Mouse (Mus musculus): ENCODE results near the gene Itih1.

The Itih1 gene

GRCm38 (mm10) chr14:30906001-30906400, 37.1 kb downstream of the Itih1 start:
- DNase-seq (ENCODE audit: extremely low read depth, low read depth): no peak

DNA sequence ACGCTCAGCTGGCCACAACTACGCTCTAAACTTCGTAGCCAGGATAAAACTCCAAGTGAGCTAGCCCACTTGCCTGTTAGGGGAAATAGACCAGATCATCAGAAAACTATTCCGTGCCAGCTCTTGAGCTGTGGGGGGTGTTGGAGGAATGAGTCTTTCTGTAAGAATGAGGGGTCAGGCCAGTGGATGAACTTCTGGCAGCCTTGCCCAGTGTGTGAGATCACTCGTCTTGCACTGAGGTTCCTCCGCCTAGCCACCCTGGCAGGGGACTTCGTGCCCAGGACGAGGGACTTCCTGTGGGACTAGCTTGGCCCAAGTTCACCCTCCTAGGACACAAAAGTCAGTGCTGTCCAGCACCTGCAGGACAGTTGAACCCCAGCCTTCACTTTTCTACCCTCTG, 38.8 kb downstream of the Itih1 start:
- DNase-seq (ENCODE audit: extremely low read depth, low read depth): no peak

- no peak for DNase-seq (ENCODE audit: extremely low read depth, low read depth)
These were observed 40.1 kb downstream of the Itih1 start for GRCm38 (mm10) chr14:30903036-30903435.

GRCm38 (mm10) chr14:30902628-30903027, 40.5 kb downstream of the Itih1 start:
- no peak for DNase-seq (ENCODE audit: extremely low read depth, low read depth)

GRCm38 (mm10) chr14:30899972-30900371, 43.1 kb downstream of the Itih1 start:
- no peak for DNase-seq (ENCODE audit: extremely low read depth, low read depth)

DNA sequence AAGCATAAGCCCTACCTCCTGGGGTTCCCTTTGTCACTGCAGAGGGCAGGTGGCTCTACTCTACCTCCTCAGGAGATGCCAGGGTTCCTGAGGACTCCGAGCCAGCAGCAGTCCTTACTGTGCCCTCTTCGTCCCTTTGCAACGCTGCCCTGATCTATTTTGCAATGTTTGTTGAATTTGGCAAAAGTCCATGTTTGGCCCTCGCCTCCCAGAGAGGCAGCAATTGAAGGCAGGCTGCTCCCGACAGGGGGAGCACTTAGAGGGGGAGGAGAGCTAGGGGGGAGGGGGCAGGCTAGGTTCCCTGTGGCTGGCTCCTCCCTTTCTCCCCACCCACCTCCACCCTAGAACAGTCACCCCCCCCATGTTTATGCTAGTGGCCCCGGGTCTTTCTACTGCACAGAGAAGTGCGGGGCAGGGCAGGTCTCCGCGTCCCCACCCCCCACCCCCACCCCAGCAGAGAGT, 54.8 kb downstream of the Itih1 start:
- no peak for DNase-seq (ENCODE audit: extremely low read depth, low read depth)

- no peak for DNase-seq (ENCODE audit: extremely low read depth, low read depth)
These were observed 56.9 kb downstream of the Itih1 start, which contains the start of gene Itih4 for GRCm38 (mm10) chr14:30886204-30886603. TSS of gene Itih4 (plus strand) at chr14:30886476.

DNA sequence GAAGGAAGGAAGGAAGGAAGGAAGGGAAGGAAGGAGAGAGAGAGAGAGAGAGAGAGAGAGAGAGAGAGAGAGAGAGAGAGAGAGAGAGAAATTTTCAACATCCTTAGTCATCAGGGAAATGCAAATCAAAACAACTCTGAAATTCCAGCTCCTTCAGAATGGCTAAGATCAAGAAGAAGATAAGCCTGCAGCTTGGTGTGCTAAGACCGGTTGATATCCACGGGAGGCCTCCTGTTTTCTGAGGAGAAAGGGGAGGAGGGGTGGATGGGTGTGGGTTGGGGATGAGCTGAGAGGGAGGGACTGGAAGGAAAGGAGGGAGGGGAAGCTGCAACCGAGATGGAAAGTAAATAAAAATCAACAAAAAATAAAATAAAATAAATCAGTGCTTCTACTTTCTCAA, 57.8 kb downstream of the Itih1 start:
- DNase-seq (ENCODE audit: extremely low read depth, low read depth): no peak

GRCm38 (mm10) chr14:30881718-30882108, 61.4 kb downstream of the Itih1 start:
- no peak for DNase-seq (ENCODE audit: extremely low read depth, low read depth)

DNA sequence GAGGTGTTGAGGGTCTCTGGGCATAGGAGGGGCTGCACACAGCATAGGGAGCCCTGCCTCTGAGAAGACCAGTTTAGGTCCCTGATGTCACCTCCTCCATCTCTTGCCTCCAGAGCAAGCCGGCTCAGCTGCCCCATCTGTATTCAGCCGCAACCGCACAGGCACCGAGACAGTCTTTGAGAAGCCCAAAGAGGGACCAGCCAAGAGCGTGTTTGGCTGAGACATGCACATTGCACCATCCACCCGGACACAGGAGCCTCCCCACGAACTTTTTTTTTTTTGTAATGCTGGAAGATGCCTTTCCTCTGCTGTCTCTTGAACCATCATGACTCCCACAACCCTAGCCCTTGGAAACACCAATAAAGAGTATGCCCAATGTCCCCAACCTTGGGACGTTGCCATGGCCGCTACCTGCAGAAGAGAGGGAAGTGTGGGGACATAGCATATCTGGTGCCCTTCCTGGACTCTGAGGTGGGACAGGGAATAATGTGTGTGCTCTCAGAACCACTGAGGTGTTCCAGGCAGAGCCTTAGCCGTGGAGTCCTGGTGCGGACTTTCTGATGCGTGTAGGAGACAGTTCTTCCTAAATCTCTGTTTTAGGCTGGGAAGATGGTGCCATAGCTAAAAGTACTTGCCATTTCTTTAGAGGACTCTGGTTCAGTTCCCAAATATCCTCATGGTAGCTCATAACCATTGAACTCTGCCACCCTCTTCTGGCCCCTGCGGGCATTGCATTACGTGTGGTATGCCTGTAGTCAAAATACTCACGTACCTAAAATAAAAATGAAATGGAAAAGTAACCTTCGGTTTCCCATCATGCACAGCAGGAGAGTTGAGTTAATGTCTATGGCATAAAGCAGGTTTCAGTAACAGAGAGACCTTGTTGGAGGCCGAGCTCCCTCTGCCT, 62.0 kb downstream of the Itih1 start:
- DNase-seq (ENCODE audit: extremely low read depth, low read depth): peak; percentile 29

DNA sequence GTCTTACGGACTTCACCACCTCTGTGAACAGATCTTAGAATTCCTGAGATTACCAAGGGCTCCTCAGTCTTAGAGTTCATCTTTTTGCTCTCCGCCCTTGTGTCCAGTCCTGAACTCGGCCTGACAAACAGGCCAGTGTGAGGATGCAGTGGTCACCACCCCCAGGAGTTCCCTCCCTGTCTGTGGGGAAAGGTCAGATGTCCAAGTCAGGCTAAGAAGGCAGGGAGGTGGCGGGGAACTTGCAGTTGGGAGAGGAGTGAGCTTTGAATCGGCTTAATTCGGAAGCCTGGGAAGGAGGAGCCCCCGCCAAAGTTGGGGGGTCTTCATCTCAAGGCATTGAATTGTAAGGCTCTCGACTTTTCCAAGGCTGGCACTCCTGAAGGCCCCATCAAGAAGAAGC, 62.8 kb downstream of the Itih1 start:
- no peak for DNase-seq (ENCODE audit: extremely low read depth, low read depth)

- no peak for DNase-seq (ENCODE audit: extremely low read depth, low read depth)
These were observed 63.3 kb downstream of the Itih1 start for GRCm38 (mm10) chr14:30879794-30880193.
